Mouse (Mus musculus): ENCODE measurements around the gene Pabpc4. TPM values are rescaled to one million over a fixed set of nuclear protein-coding genes. Genes with fewer than 3 reads are reported as not detected.

The Pabpc4 gene
- polyA plus RNA-seq, 1 experiment from 2014 or later = 41.4 TPM

GRCm38 (mm10) chr4:123228270-123228669, 33.9 kb upstream of the Pabpc4 start:
- 31% methylated on average over 2 of the region's 2 CpGs for WGBS
- no peak for DNase-seq (ENCODE audit: low spot score)
- ATAC-seq (ENCODE audit: insufficient read depth, low FRiP score, low TSS enrichment) = no peak

GRCm38 (mm10) chr4:123229166-123229565, 33.0 kb upstream of the Pabpc4 start:
- peaks cover 20% of the 10 kb centered on the region for H3K4me1 ChIP-seq (ENCODE audit: control insufficient read depth, insufficient read depth, low read length)
- H3K9me3 ChIP-seq (ENCODE audit: control insufficient read depth, low read length) = no peaks in the 10 kb centered on the region
- no peak overlapping the region for H3K4me3 ChIP-seq (ENCODE audit: low read depth, low read length)
- WGBS = 64% methylated on average over 11 of the region's 11 CpGs
- H3K36me3 ChIP-seq (ENCODE audit: control insufficient read depth, insufficient read depth, low read length) = no peaks in the 10 kb centered on the region
- no peak overlapping the region for H3K4me2 ChIP-seq (ENCODE audit: low read depth)
- DNase-seq (ENCODE audit: low spot score) (no peak), ATAC-seq (ENCODE audit: insufficient read depth, low FRiP score, low TSS enrichment) (no peak)
- no peak overlapping the region for H3K27ac ChIP-seq (ENCODE audit: low read depth, low read length)
- peaks cover 9% of the 10 kb centered on the region; the same call in 1 of the 2 replicates for H3K27me3 ChIP-seq (ENCODE audit: control insufficient read depth, insufficient read depth, low read length)
- no peak overlapping the region for H3K9ac ChIP-seq (ENCODE audit: low read length)

More at GRCm38 (mm10) chr4:123228270-123228669, 33.9 kb upstream of the Pabpc4 start:
- H3K27ac ChIP-seq (ENCODE audit: low read depth, low read length) = no peak overlapping the region
- H3K4me3 ChIP-seq (ENCODE audit: low read depth, low read length) = no peak overlapping the region
- no peak overlapping the region for H3K4me2 ChIP-seq (ENCODE audit: low read depth)
- no peaks in the 10 kb centered on the region for H3K9me3 ChIP-seq (ENCODE audit: control insufficient read depth, low read length)
- no peak overlapping the region for H3K9ac ChIP-seq (ENCODE audit: low read length)
- H3K4me1 ChIP-seq (ENCODE audit: control insufficient read depth, insufficient read depth, low read length) = peaks cover 15% of the 10 kb centered on the region
- H3K27me3 ChIP-seq (ENCODE audit: control insufficient read depth, insufficient read depth, low read length) = 0 out of 2 replicates have a peak, but pooled peaks cover under 1% of the 10 kb centered on the region
- no peaks in the 10 kb centered on the region for H3K36me3 ChIP-seq (ENCODE audit: control insufficient read depth, insufficient read depth, low read length)

DNA sequence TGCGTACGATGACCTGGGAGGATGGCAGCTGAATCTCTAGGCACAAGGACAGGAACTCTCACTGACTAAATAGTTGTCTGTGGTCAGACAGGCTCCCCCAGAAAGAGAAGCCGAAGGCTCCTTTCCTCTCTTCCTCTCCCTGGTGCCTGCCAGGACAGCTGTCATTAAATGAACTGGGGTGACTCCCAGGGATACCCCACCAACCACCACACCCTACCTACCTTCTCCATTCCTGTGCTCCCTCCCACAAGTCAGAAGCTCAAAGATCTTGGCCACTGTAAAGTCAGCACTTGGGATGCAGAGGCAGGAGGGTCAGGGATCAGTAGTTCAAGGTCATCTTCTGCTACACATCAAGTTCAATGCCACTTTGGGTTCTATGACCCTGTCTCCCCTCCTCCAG, 29.3 kb upstream of the Pabpc4 start:
- peak overlapping the region; percentile 70; the same call in 1 of the 2 replicates for H3K4me2 ChIP-seq (ENCODE audit: low read depth)
- H3K4me1 ChIP-seq (ENCODE audit: control insufficient read depth, insufficient read depth, low read length) = peaks cover 17% of the 10 kb centered on the region

DNA sequence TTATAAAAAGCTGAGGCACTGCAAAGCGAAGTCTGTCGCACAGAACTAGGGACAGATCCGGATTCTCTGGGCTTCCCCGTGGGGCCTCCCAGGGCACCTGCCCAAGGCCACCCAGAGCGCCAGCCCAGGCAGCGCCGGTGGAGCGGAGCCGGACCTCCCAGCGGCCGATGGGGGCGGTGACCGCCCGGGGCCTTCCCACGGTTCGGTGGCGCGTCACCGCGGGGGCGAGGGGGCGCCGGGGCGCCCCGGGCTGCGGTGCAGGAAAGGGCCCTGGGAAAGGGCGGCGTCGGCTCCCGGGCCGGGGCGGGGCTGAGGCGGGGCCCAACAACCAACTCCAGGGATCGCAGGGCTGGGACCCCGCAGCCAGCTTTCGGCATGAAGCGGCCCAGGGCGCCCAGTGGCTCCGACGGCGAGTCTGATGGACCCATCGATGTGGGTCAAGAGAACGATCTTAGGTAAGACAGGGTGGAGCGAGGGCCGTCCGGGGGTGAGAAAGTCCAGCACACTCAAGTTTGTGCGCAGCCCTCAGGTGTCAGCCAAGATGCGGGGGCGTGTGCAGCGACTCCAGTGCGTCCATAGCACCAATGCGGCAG, 28.6 kb upstream of the Pabpc4 start, which contains the start of gene Heyl:
Heyl (plus strand) TSS at position 65 of the 593 bp plus-strand sequence.
- peaks cover 14% of the 10 kb centered on the region for H3K4me1 ChIP-seq (ENCODE audit: control insufficient read depth, insufficient read depth, low read length)
- H3K9ac ChIP-seq (ENCODE audit: low read length) = peak within 1 kb of the TSS; percentile 16
- H3K36me3 ChIP-seq (ENCODE audit: control insufficient read depth, insufficient read depth, low read length) = no peaks in the 10 kb centered on the region
- H3K27ac ChIP-seq (ENCODE audit: low read depth, low read length) = 0 out of 2 replicates have a peak within 1 kb of the TSS, but pooled peaks have one; percentile 10
- no peaks in the 10 kb centered on the region for H3K9me3 ChIP-seq (ENCODE audit: control insufficient read depth, low read length)
- DNase-seq (ENCODE audit: low spot score) = peak; percentile 50
- WGBS = 2% methylated on average over 52 of the region's 52 CpGs
- H3K4me2 ChIP-seq (ENCODE audit: low read depth) = peak within 1 kb of the TSS; percentile 70
- peak; percentile 61 for ATAC-seq (ENCODE audit: insufficient read depth, low FRiP score, low TSS enrichment)
- peak within 1 kb of the TSS; percentile 36 for H3K4me3 ChIP-seq (ENCODE audit: low read depth, low read length)
- H3K27me3 ChIP-seq (ENCODE audit: control insufficient read depth, insufficient read depth, low read length) = peaks cover 12% of the 10 kb centered on the region; the same call in 1 of the 2 replicates

More for the DNA sequence above, 29.3 kb upstream of the Pabpc4 start:
- H3K27ac ChIP-seq (ENCODE audit: low read depth, low read length) = no peak overlapping the region
- no peak overlapping the region for H3K9ac ChIP-seq (ENCODE audit: low read length)
- peaks cover 12% of the 10 kb centered on the region; the same call in 1 of the 2 replicates for H3K27me3 ChIP-seq (ENCODE audit: control insufficient read depth, insufficient read depth, low read length)
- H3K36me3 ChIP-seq (ENCODE audit: control insufficient read depth, insufficient read depth, low read length) = no peaks in the 10 kb centered on the region
- H3K9me3 ChIP-seq (ENCODE audit: control insufficient read depth, low read length) = no peaks in the 10 kb centered on the region
- no peak for ATAC-seq (ENCODE audit: insufficient read depth, low FRiP score, low TSS enrichment)
- WGBS = 65% methylated on average over 3 of the region's 3 CpGs
- no peak overlapping the region for H3K4me3 ChIP-seq (ENCODE audit: low read depth, low read length)
- DNase-seq (ENCODE audit: low spot score) = no peak

DNA sequence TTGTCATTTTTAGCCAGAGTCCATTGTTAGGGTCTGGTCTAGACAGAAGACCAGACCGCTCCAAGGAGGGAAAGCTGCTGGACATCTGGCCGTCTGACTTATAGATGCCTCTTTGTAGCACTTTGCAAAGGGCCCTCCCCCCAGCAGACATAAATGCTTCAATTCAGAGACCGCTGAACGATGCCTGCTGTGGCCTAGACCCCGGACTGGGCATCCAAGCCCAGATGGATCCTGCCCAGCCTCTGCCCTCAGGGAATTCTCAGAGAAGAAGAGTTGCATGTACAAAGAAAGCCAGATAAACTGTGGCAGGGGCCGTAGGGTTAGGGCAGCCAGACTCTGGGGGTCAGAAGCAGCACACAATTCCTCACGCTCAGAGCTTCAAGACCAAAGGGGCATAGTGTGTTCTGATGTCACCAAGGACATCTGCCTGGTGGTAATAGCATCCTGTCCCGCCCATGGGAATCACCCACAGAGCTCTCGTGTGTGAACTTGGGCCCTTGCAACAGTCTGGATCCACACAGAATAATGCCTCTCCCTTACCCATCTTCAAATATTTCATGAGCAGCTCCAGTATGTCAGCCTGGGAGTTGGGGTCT, 26.2 kb upstream of the Pabpc4 start:
- Histone ChIP-seq H3K4me2 (ENCODE audit: low read depth) (peak overlapping the region; percentile 8; the same call in 1 of the 2 replicates), H3K9me3 (ENCODE audit: control insufficient read depth, low read length) (no peaks in the 10 kb centered on the region), H3K27me3 (ENCODE audit: control insufficient read depth, insufficient read depth, low read length) (peaks cover 17% of the 10 kb centered on the region; the same call in 1 of the 2 replicates), H3K9ac (ENCODE audit: low read length) (no peak overlapping the region), H3K36me3 (ENCODE audit: control insufficient read depth, insufficient read depth, low read length) (no peaks in the 10 kb centered on the region), H3K4me1 (ENCODE audit: control insufficient read depth, insufficient read depth, low read length) (peaks cover 22% of the 10 kb centered on the region), H3K4me3 (ENCODE audit: low read depth, low read length) (no peak overlapping the region), H3K27ac (ENCODE audit: low read depth, low read length) (peak overlapping the region; percentile 49)
- ATAC-seq (ENCODE audit: insufficient read depth, low FRiP score, low TSS enrichment) = no peak
- DNase-seq (ENCODE audit: low spot score) = no peak
- 35% methylated on average over 9 of the region's 9 CpGs for WGBS

- ATAC-seq (ENCODE audit: insufficient read depth, low FRiP score, low TSS enrichment) = no peak
- Histone ChIP-seq H3K9ac (ENCODE audit: low read length) (no peak overlapping the region), H3K9me3 (ENCODE audit: control insufficient read depth, low read length) (no peaks in the 10 kb centered on the region), H3K4me1 (ENCODE audit: control insufficient read depth, insufficient read depth, low read length) (peaks cover 22% of the 10 kb centered on the region), H3K4me3 (ENCODE audit: low read depth, low read length) (no peak overlapping the region), H3K27me3 (ENCODE audit: control insufficient read depth, insufficient read depth, low read length) (peaks cover 17% of the 10 kb centered on the region; the same call in 1 of the 2 replicates), H3K36me3 (ENCODE audit: control insufficient read depth, insufficient read depth, low read length) (no peaks in the 10 kb centered on the region), H3K27ac (ENCODE audit: low read depth, low read length) (0 out of 2 replicates have a peak overlapping the region, but pooled peaks have one; percentile 6), H3K4me2 (ENCODE audit: low read depth) (peak overlapping the region; percentile 1)
- DNase-seq (ENCODE audit: low spot score) = no peak
- 83% methylated on average over 13 of the region's 13 CpGs for whole genome bisulfite sequencing
Measured at GRCm38 (mm10) chr4:123236431-123237031, 25.6 kb upstream of the Pabpc4 start.

- DNase-seq (ENCODE audit: low spot score) (no peak), ATAC-seq (ENCODE audit: insufficient read depth, low FRiP score, low TSS enrichment) (no peak)
- peaks cover 22% of the 10 kb centered on the region for H3K4me1 ChIP-seq (ENCODE audit: control insufficient read depth, insufficient read depth, low read length)
- H3K4me2 ChIP-seq (ENCODE audit: low read depth) = peak overlapping the region; percentile 8; the same call in 1 of the 2 replicates
- H3K9ac ChIP-seq (ENCODE audit: low read length) = no peak overlapping the region
- H3K27me3 ChIP-seq (ENCODE audit: control insufficient read depth, insufficient read depth, low read length) = peaks cover 17% of the 10 kb centered on the region; the same call in 1 of the 2 replicates
- H3K4me3 ChIP-seq (ENCODE audit: low read depth, low read length) = no peak overlapping the region
- peak overlapping the region; percentile 20; the same call in 1 of the 2 replicates for H3K27ac ChIP-seq (ENCODE audit: low read depth, low read length)
- WGBS = 47% methylated on average over 6 of the region's 6 CpGs
- no peaks in the 10 kb centered on the region for H3K36me3 ChIP-seq (ENCODE audit: control insufficient read depth, insufficient read depth, low read length)
- H3K9me3 ChIP-seq (ENCODE audit: control insufficient read depth, low read length) = no peaks in the 10 kb centered on the region
Measured at GRCm38 (mm10) chr4:123237386-123238266, 24.5 kb upstream of the Pabpc4 start.

All from neural tube, embryonic 11.5 days (tissue).